Mouse (Mus musculus) liver, adult 2 months (tissue): Measurements from ENCODE around the gene Ankrd11.

Experiments
- CTCF ChIP-seq: fragments of 200-500 bp; IDR thresholded peaks from 2 replicates; pipeline ENCODE4 v1.5.1; 2011; ENCODE audit warnings: low read depth, low read length, control low read depth
- POLR2A ChIP-seq: fragments of 200-500 bp; IDR thresholded peaks from 2 replicates; pipeline ENCODE4 v1.6.1; 2011; ENCODE audit warnings: low read length, control low read depth; ENCODE audit not compliant: insufficient read depth; ENCODE audit errors: extremely low read depth

- TF ChIP-seq POLR2A (no peak), CTCF (no peak)
These were observed 191.3 kb downstream of the Ankrd11 start for GRCm38 (mm10) chr8:122850641-122851240.
